Mouse (Mus musculus) spleen, adult 2 months (tissue): ENCODE measurements at regions not wholly inside any gene's neighbourhood (a gene's known extent, or its start where the extent isn't known, plus 50 kb on each side); places are given as distances from the start of the nearest gene placed in this dataset.

Experiments
- CTCF ChIP-seq: fragments of 200-500 bp; IDR thresholded peaks from 2 replicates; pipeline ENCODE4 v1.5.1; 2011; ENCODE audit warnings: mild to moderate bottlenecking, inconsistent platforms; ENCODE audit not compliant: insufficient read depth, insufficient read length, insufficient replicate concordance; ENCODE audit errors: extremely low read depth
- POLR2A ChIP-seq: fragments of 200-500 bp; IDR thresholded peaks from 2 replicates; pipeline ENCODE4 v1.6.1; 2011; ENCODE audit warnings: low read depth, low read length, inconsistent platforms

- TF ChIP-seq POLR2A, result no peak
- no peak for TF ChIP-seq CTCF
Observed at GRCm38 (mm10) chr4:87671101-87671500, 362.1 kb downstream of the Mllt3 start.
